Mouse (Mus musculus) kidney, adult 8-10 months (tissue): ENCODE results near the gene Bloc1s3.

Experiments used
- DNase-seq, 2 experiments: peaks; one replicate each; pipeline ENCODE4 v3.0.0; 2022

Gene Bloc1s3

GRCm38 (mm10) chr7:19508150-19508923, at the start of gene Bloc1s3, which contains the start of gene Trappc6a:
Bloc1s3 (minus strand) TSS chr7:19508367.
Trappc6a (plus strand) TSS chr7:19508395.
- peak; percentile 92 to 93 for DNase-seq

- peak; percentile 44 to 54 for DNase-seq
Observed at GRCm38 (mm10) chr7:19557086-19557485, 48.9 kb upstream of the Bloc1s3 start.

- DNase-seq, result no peak
Observed at GRCm38 (mm10) chr7:19554168-19554567, 46.0 kb upstream of the Bloc1s3 start.

GRCm38 (mm10) chr7:19552443-19552842, 44.3 kb upstream of the Bloc1s3 start:
- no peak for DNase-seq

GRCm38 (mm10) chr7:19551634-19552033, 43.5 kb upstream of the Bloc1s3 start:
- DNase-seq, result no peak

GRCm38 (mm10) chr7:19549394-19549793, 41.2 kb upstream of the Bloc1s3 start:
- no peak for DNase-seq

- no peak for DNase-seq
Observed at GRCm38 (mm10) chr7:19547344-19547969, 39.3 kb upstream of the Bloc1s3 start.

GRCm38 (mm10) chr7:19546007-19546406, 37.8 kb upstream of the Bloc1s3 start:
- DNase-seq, result no peak

- no peak for DNase-seq
Observed at GRCm38 (mm10) chr7:19543584-19543983, 35.4 kb upstream of the Bloc1s3 start.

GRCm38 (mm10) chr7:19542155-19542691, 34.1 kb upstream of the Bloc1s3 start:
- DNase-seq, result no peak

GRCm38 (mm10) chr7:19541681-19542154, 33.6 kb upstream of the Bloc1s3 start:
- DNase-seq, result no peak

- DNase-seq, result no peak
Observed at GRCm38 (mm10) chr7:19540771-19541566, 32.8 kb upstream of the Bloc1s3 start.

GRCm38 (mm10) chr7:19534676-19535075, 26.5 kb upstream of the Bloc1s3 start:
- no peak for DNase-seq

GRCm38 (mm10) chr7:19532240-19532639, 24.1 kb upstream of the Bloc1s3 start:
- DNase-seq, result no peak

GRCm38 (mm10) chr7:19531077-19531476, 22.9 kb upstream of the Bloc1s3 start:
- DNase-seq, result no peak

GRCm38 (mm10) chr7:19525105-19525481, 16.9 kb upstream of the Bloc1s3 start:
- DNase-seq, result no peak

GRCm38 (mm10) chr7:19524420-19525104, 16.4 kb upstream of the Bloc1s3 start:
- no peak for DNase-seq

- peak in 1 of 2 experiments; percentile 41 for DNase-seq
Observed at GRCm38 (mm10) chr7:19523757-19524419, 15.7 kb upstream of the Bloc1s3 start.

GRCm38 (mm10) chr7:19523017-19523756, 15.0 kb upstream of the Bloc1s3 start:
- no peak for DNase-seq

- DNase-seq, result no peak
Observed at GRCm38 (mm10) chr7:19520032-19520431, 11.9 kb upstream of the Bloc1s3 start.
